Mouse (Mus musculus) G1E (cell line): ENCODE data around the gene Surf2.

ENCODE experiments used
- CTCF ChIP-seq: IDR thresholded peaks from 2 replicates; pipeline ENCODE4 v1.5.1; 2012; ENCODE audit warnings: low read depth, low read length, inconsistent platforms, mixed read lengths
- TAL1 ChIP-seq: conservative IDR thresholded peaks from 2 replicates; pipeline ENCODE4 v1.6.1; 2012; ENCODE audit warnings: low read depth, low read length, inconsistent platforms, mixed read lengths

GRCm38 (mm10) chr2:26910124-26910993 is 5.8 kb upstream of the Surf2 start, which contains the start of the genes Med22 and Rpl7a:
- TF ChIP-seq TAL1 (no peak), CTCF (no peak)
